Mouse (Mus musculus) erythroblast, embryonic 14.5 days (primary cell): Measurements from ENCODE around the gene Cplx3.

ENCODE experiments used
- GATA1 ChIP-seq: IDR thresholded peaks from 2 replicates; pipeline ENCODE4 v1.6.1; 2012; ENCODE audit warnings: low read length, inconsistent platforms, mixed read lengths
- TAL1 ChIP-seq: IDR thresholded peaks from 3 replicates; pipeline ENCODE4 v1.6.1; 2012; ENCODE audit warnings: low read length, inconsistent platforms, mixed read lengths

DNA sequence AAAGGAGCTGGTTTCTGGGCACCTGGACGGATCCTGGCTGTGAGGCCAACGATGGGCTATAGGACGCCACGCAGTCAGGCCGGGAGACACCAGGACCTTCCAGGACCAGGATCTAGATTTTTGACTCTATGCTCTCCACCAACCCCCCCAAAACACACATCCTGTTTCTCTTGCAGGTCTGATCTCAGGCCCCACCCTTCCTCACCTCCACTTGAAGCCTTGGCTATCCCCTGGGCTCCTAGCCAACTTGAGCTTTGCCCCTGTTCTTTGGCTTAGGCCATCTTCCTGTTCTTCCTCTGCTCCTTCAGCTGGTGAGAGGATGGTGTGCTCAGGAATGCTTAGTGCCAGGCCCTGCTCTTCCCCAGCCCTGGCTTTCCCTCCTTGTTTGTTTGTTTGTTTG, 14.6 kb upstream of the Cplx3 start, which contains the start of gene Lman1l:
- TF ChIP-seq TAL1 (no peak), GATA1 (no peak)
